Mouse (Mus musculus): ENCODE measurements around the gene Itk. TPM values are rescaled to one million over a fixed set of nuclear protein-coding genes. Genes with fewer than 3 reads are reported as not detected.
"Not testable (repeated sequence)": the region's sequence is repeated elsewhere in the genome, so short reads cannot be mapped to it uniquely, and the experiment has no call there.

The Itk gene
- total RNA-seq (2015): 4.4 and 5.5 TPM in 2 replicates
- total RNA-seq (2017): 3.7 and 4.6 TPM in 2 replicates

- ATAC-seq (ENCODE audit: poor library complexity, severe bottlenecking): peak; percentile 68
Measured at GRCm38 (mm10) chr11:46389336-46390117, at the start of gene Itk. Gene Itk (minus strand): TSS chr11:46389515.

GRCm38 (mm10) chr11:46437459-46438000 is 48.2 kb upstream of the Itk start:
- peak; percentile 51 for ATAC-seq (ENCODE audit: poor library complexity, severe bottlenecking)

GRCm38 (mm10) chr11:46436760-46437458 is 47.6 kb upstream of the Itk start, which contains the start of gene Med7:
Gene Med7 (plus strand): TSS chr11:46436925.
- ATAC-seq (ENCODE audit: poor library complexity, severe bottlenecking): peak; percentile 99

- no peak for ATAC-seq (ENCODE audit: poor library complexity, severe bottlenecking)
Measured at GRCm38 (mm10) chr11:46435363-46435762, 46.0 kb upstream of the Itk start.

- peak; percentile 97 for ATAC-seq (ENCODE audit: poor library complexity, severe bottlenecking)
Measured at GRCm38 (mm10) chr11:46431129-46431528, 41.8 kb upstream of the Itk start.

- ATAC-seq (ENCODE audit: poor library complexity, severe bottlenecking): no peak
Measured at GRCm38 (mm10) chr11:46430123-46430522, 40.8 kb upstream of the Itk start.

- ATAC-seq (ENCODE audit: poor library complexity, severe bottlenecking): not testable (repeated sequence)
Measured at GRCm38 (mm10) chr11:46428131-46428530, 38.8 kb upstream of the Itk start.

- ATAC-seq (ENCODE audit: poor library complexity, severe bottlenecking): peak; percentile 47
Measured at GRCm38 (mm10) chr11:46421086-46421888, 32.0 kb upstream of the Itk start.

GRCm38 (mm10) chr11:46418860-46419259 is 29.5 kb upstream of the Itk start:
- no peak for ATAC-seq (ENCODE audit: poor library complexity, severe bottlenecking)

- no peak for ATAC-seq (ENCODE audit: poor library complexity, severe bottlenecking)
Measured at GRCm38 (mm10) chr11:46418438-46418837, 29.1 kb upstream of the Itk start.

GRCm38 (mm10) chr11:46410018-46410563 is 20.8 kb upstream of the Itk start:
- ATAC-seq (ENCODE audit: poor library complexity, severe bottlenecking): no peak

GRCm38 (mm10) chr11:46406721-46407120 is 17.4 kb upstream of the Itk start:
- no peak for ATAC-seq (ENCODE audit: poor library complexity, severe bottlenecking)

GRCm38 (mm10) chr11:46404986-46405385 is 15.7 kb upstream of the Itk start:
- no peak for ATAC-seq (ENCODE audit: poor library complexity, severe bottlenecking)

- ATAC-seq (ENCODE audit: poor library complexity, severe bottlenecking): no peak
Measured at GRCm38 (mm10) chr11:46401555-46401954, 12.2 kb upstream of the Itk start.

GRCm38 (mm10) chr11:46398933-46399383 is 9.6 kb upstream of the Itk start:
- peak; percentile 44 for ATAC-seq (ENCODE audit: poor library complexity, severe bottlenecking)

GRCm38 (mm10) chr11:46398473-46398872 is 9.2 kb upstream of the Itk start:
- no peak for ATAC-seq (ENCODE audit: poor library complexity, severe bottlenecking)

GRCm38 (mm10) chr11:46397900-46398299 is 8.6 kb upstream of the Itk start:
- ATAC-seq (ENCODE audit: poor library complexity, severe bottlenecking): no peak

- no peak for ATAC-seq (ENCODE audit: poor library complexity, severe bottlenecking)
Measured at GRCm38 (mm10) chr11:46396860-46397179, 7.5 kb upstream of the Itk start.

- ATAC-seq (ENCODE audit: poor library complexity, severe bottlenecking): peak; percentile 65
Measured at GRCm38 (mm10) chr11:46396167-46396859, 7.0 kb upstream of the Itk start, which contains the start of gene Fam71b. Gene Fam71b (plus strand): TSS chr11:46396559.

GRCm38 (mm10) chr11:46395698-46396097 is 6.4 kb upstream of the Itk start:
- ATAC-seq (ENCODE audit: poor library complexity, severe bottlenecking): no peak

Data from megakaryocyte, adult 5-6 weeks (primary cell).